Mouse (Mus musculus): ENCODE measurements at regions not wholly inside any gene's neighbourhood (a gene's known extent, or its start where the extent isn't known, plus 50 kb on each side); places are given as distances from the start of the nearest gene placed in this dataset.
"Not testable (repeated sequence)": the region's sequence is repeated elsewhere in the genome, so short reads cannot be mapped to it uniquely, and the experiment has no call there.

GRCm38 (mm10) chr2:147307488-147308386 lies 54.0 kb upstream of the Pax1 start:
- peak; percentile 56 for DNase-seq (ENCODE audit: low read depth, low spot score)

GRCm38 (mm10) chr2:147306728-147307127 lies 55.0 kb upstream of the Pax1 start:
- no peak for DNase-seq (ENCODE audit: low read depth, low spot score)

- DNase-seq (ENCODE audit: low read depth, low spot score): peak; percentile 4
Observed at GRCm38 (mm10) chr2:147305262-147305661, 56.5 kb upstream of the Pax1 start.

- DNase-seq (ENCODE audit: low read depth, low spot score): no peak
Observed at GRCm38 (mm10) chr2:147300503-147300902, 61.2 kb upstream of the Pax1 start.

GRCm38 (mm10) chr2:147299359-147299758 lies 62.4 kb upstream of the Pax1 start:
- DNase-seq (ENCODE audit: low read depth, low spot score): no peak

GRCm38 (mm10) chr2:147298499-147298896 lies 63.2 kb upstream of the Pax1 start:
- no peak for DNase-seq (ENCODE audit: low read depth, low spot score)

GRCm38 (mm10) chr2:147297876-147298498 lies 63.7 kb upstream of the Pax1 start:
- no peak for DNase-seq (ENCODE audit: low read depth, low spot score)

- DNase-seq (ENCODE audit: low read depth, low spot score): not testable (repeated sequence)
Observed at GRCm38 (mm10) chr2:147294926-147295325, 66.8 kb upstream of the Pax1 start.

- no peak for DNase-seq (ENCODE audit: low read depth, low spot score)
Observed at GRCm38 (mm10) chr2:147293294-147293688, 68.4 kb upstream of the Pax1 start.

GRCm38 (mm10) chr2:147292387-147293293 lies 69.1 kb upstream of the Pax1 start:
- DNase-seq (ENCODE audit: low read depth, low spot score): no peak

- DNase-seq (ENCODE audit: low read depth, low spot score): no peak
Observed at GRCm38 (mm10) chr2:147283390-147283789, 78.3 kb upstream of the Pax1 start.

- no peak for DNase-seq (ENCODE audit: low read depth, low spot score)
Observed at GRCm38 (mm10) chr2:147277636-147278035, 83.6 kb upstream of the Nkx2-2 start.

- DNase-seq (ENCODE audit: low read depth, low spot score): no peak
Observed at GRCm38 (mm10) chr2:147269171-147269570, 75.1 kb upstream of the Nkx2-2 start.

- no peak for DNase-seq (ENCODE audit: low read depth, low spot score)
Observed at GRCm38 (mm10) chr2:147267901-147268300, 73.9 kb upstream of the Nkx2-2 start.

- no peak for DNase-seq (ENCODE audit: low read depth, low spot score)
Observed at GRCm38 (mm10) chr2:147267257-147267656, 73.2 kb upstream of the Nkx2-2 start.

- peak; percentile 53 for DNase-seq (ENCODE audit: low read depth, low spot score)
Observed at GRCm38 (mm10) chr2:147256696-147257095, 62.7 kb upstream of the Nkx2-2 start.

- DNase-seq (ENCODE audit: low read depth, low spot score): no peak
Observed at GRCm38 (mm10) chr2:147254944-147255343, 60.9 kb upstream of the Nkx2-2 start.

GRCm38 (mm10) chr2:147254137-147254536 lies 60.1 kb upstream of the Nkx2-2 start:
- no peak for DNase-seq (ENCODE audit: low read depth, low spot score)

GRCm38 (mm10) chr2:147247981-147248514 lies 54.0 kb upstream of the Nkx2-2 start:
- DNase-seq (ENCODE audit: low read depth, low spot score): no peak

GRCm38 (mm10) chr2:147247238-147247637 lies 53.2 kb upstream of the Nkx2-2 start:
- no peak for DNase-seq (ENCODE audit: low read depth, low spot score)

GRCm38 (mm10) chr2:147244406-147244805 lies 50.4 kb upstream of the Nkx2-2 start:
- DNase-seq (ENCODE audit: low read depth, low spot score): no peak
